Mouse (Mus musculus) lung, embryonic 16.5 days (tissue): ENCODE results near the gene Cbll1. TPM values are rescaled to one million over a fixed set of nuclear protein-coding genes. Genes with fewer than 3 reads are reported as not detected.
A peak's percentile ranks its signal among the peaks of the same experiment; 100 is the strongest.
"Not testable (repeated sequence)": the region's sequence is repeated elsewhere in the genome, so short reads cannot be mapped to it uniquely, and the experiment has no call there.

ENCODE experiments used
- ATAC-seq: fragments of 200-750 bp; cut with Nextera tagmentation; 2 replicates; pipeline ENCODE4 v1.8.0; 2017; ENCODE audit warnings: low read depth, mild to moderate bottlenecking, moderate library complexity
- H3K27ac ChIP-seq: fragments of 300-500 bp; sonication (generic); 2 replicates; pipeline ENCODE4 v1.5.1; 2014; ENCODE audit warnings: mild to moderate bottlenecking, control low read depth, low read length
- H3K27me3 ChIP-seq: fragments of 300-500 bp; sonication (generic); 2 replicates; pipeline ENCODE4 v1.6.1; 2014; ENCODE audit warnings: low read depth, low read length, mixed read lengths; ENCODE audit not compliant: control insufficient read depth, insufficient read depth
- H3K36me3 ChIP-seq: fragments of 300-500 bp; sonication (generic); 2 replicates; pipeline ENCODE4 v1.6.1; 2014; ENCODE audit warnings: low read length; ENCODE audit not compliant: control insufficient read depth, insufficient read depth
- H3K4me1 ChIP-seq: fragments of 300-500 bp; sonication (generic); replicated peaks from 2 replicates; pipeline ENCODE4 v1.6.1; 2014; ENCODE audit warnings: low read length, mixed read lengths; ENCODE audit not compliant: control insufficient read depth, insufficient read depth
- H3K4me2 ChIP-seq: fragments of 300-500 bp; sonication (generic); 2 replicates; pipeline ENCODE4 v1.6.1; 2014; ENCODE audit warnings: low read depth, low read length, control low read depth
- H3K4me3 ChIP-seq: fragments of 300-500 bp; sonication (generic); 2 replicates; pipeline ENCODE4 v1.5.1; 2014; ENCODE audit warnings: mild to moderate bottlenecking, low read length, control low read depth
- H3K9ac ChIP-seq: fragments of 300-500 bp; sonication (generic); 2 replicates; pipeline ENCODE4 v1.6.1; 2014; ENCODE audit warnings: low read length, control low read depth
- H3K9me3 ChIP-seq: fragments of 300-500 bp; sonication (generic); 2 replicates; pipeline ENCODE4 v1.6.1; 2016; ENCODE audit warnings: low read length; ENCODE audit not compliant: control insufficient read depth
- WGBS: fragments of 180-500 bp; shearing (Covaris S2); extraction: QIAGEN DNeasy Blood & Tissue Kit; methylation state at CpG from one replicate; pipeline ENCODE4 v1.1.7; 2014; 5-methylcytosine and 5-hydroxymethylcytosine counted together
- polyA plus RNA-seq: library from polyadenylated mRNA; unstranded; fragments of >200 nt; fragmentation: Nextera tagmentation; extraction: Ambion mirVana; gene quantifications from 2 replicates; pipeline ENCODE4 v1.2.1, GENCODE M21; 2015

Gene Cbll1
- polyA plus RNA-seq, 1 experiment from 2014 or later: 16.6 TPM

DNA sequence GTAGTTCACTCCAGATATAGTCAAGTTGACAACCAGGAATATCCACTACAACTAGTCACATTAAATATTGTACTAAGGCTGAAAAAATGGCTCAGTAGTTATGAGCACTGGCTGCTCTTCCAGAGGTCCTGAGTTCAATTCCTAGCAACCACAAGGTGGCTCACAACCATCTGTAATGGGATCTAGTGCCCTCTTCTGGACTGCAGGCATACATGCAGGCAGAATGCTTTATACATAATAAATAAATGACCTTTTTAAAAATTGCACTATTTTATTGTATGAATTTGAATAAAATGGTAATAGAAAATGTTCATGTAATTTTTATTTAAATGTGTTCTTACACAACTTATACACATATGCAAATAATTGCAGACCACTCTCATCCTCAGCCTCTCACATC, 3.8 kb upstream of the Cbll1 start:
- H3K4me1 ChIP-seq: peaks cover 8% of the 10 kb centered on the region
- no peaks in the 10 kb centered on the region for H3K9me3 ChIP-seq
- H3K4me2 ChIP-seq: no peak overlapping the region
- no peak overlapping the region for H3K4me3 ChIP-seq
- no peaks in the 10 kb centered on the region for H3K36me3 ChIP-seq
- no peak overlapping the region for H3K27ac ChIP-seq
- H3K27me3 ChIP-seq: no peaks in the 10 kb centered on the region
- no peak for ATAC-seq
- no peak overlapping the region for H3K9ac ChIP-seq

DNA sequence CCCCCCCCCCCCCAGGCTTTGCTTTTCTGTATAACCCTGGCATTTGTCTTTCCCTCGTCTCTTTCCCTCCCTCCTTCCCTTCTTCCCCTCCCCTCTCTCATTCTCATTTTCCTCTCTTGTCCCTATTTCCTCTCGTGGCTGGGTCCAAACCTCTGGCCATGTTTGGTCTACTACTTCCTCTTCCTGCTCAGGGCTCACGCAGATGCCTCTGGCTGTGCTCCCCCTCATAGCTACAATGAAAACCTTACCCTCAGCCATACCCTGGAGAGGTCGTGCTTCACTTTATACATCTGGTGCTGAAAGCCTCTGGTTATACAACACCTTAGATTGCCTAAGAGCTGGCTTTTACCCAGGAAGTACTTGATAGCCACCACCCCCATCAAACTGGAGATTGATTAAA, 1.9 kb upstream of the Cbll1 start:
- no peaks in the 10 kb centered on the region for H3K36me3 ChIP-seq
- WGBS: 30% methylated on average over 4 of the region's 4 CpGs
- no peaks in the 10 kb centered on the region for H3K9me3 ChIP-seq
- no peak overlapping the region for H3K4me3 ChIP-seq
- ATAC-seq: no peak
- peaks cover 12% of the 10 kb centered on the region for H3K4me1 ChIP-seq
- H3K27me3 ChIP-seq: no peaks in the 10 kb centered on the region
- no peak overlapping the region for H3K9ac ChIP-seq
- H3K4me2 ChIP-seq: no peak overlapping the region
- H3K27ac ChIP-seq: no peak overlapping the region

DNA sequence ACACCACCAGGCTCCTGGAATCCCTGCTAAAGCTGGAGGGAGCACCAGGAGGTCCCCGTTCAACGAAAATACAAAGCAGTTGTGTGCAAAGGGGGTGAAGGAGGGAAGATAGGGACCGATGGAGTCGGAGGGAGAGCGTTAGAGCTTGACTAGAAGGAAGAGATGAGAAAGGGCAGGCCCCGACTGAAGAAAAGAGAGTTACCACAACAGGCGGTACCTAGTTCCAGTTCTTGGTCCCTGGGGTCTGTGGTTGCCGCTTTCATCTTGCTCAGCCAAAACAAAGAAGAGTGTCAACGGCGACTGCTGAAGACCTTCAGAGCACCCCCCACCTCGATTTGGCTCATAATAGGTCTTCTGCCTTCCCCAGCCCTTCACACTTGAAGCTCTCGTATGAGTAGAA, 780 bp upstream of the Cbll1 start:
- H3K4me1 ChIP-seq: peaks cover 12% of the 10 kb centered on the region
- H3K27ac ChIP-seq: peak overlapping the region; percentile 10
- H3K36me3 ChIP-seq: no peaks in the 10 kb centered on the region
- 3% methylated on average over 12 of the region's 12 CpGs for WGBS
- no peak for ATAC-seq
- H3K4me2 ChIP-seq: peak overlapping the region; percentile 86
- no peaks in the 10 kb centered on the region for H3K27me3 ChIP-seq
- H3K9ac ChIP-seq: peak overlapping the region; percentile 93
- no peaks in the 10 kb centered on the region for H3K9me3 ChIP-seq
- H3K4me3 ChIP-seq: peak overlapping the region; percentile 95

DNA sequence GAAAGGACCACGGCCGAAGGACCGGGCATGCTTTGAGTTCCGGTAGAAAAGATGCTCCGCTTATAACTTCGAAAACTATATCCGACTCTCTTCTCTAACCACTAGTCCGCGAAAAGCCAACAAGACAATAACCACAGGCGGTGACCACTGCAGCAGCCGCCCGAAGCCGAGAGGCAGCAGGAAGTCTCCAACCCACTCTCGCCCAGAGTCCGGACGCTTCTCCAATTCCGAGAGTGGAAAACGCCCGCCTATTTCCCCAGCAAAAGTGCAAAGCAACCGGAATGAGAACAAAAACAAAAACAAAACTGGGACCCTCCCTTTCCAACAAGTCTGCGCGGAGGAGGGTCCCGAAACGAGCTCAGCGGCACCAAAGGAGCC, 491 bp downstream of the Cbll1 start:
- no peaks in the 10 kb centered on the region for H3K9me3 ChIP-seq
- peak overlapping the region; percentile 90 for H3K27ac ChIP-seq
- H3K9ac ChIP-seq: peak overlapping the region; percentile 93
- H3K4me3 ChIP-seq: peak overlapping the region; percentile 95
- H3K36me3 ChIP-seq: peaks cover 4% of the 10 kb centered on the region
- H3K27me3 ChIP-seq: no peaks in the 10 kb centered on the region
- WGBS: under 1% methylated on average over 25 of the region's 25 CpGs
- no peak for ATAC-seq
- peaks cover 12% of the 10 kb centered on the region for H3K4me1 ChIP-seq
- peak overlapping the region; percentile 89 for H3K4me2 ChIP-seq

DNA sequence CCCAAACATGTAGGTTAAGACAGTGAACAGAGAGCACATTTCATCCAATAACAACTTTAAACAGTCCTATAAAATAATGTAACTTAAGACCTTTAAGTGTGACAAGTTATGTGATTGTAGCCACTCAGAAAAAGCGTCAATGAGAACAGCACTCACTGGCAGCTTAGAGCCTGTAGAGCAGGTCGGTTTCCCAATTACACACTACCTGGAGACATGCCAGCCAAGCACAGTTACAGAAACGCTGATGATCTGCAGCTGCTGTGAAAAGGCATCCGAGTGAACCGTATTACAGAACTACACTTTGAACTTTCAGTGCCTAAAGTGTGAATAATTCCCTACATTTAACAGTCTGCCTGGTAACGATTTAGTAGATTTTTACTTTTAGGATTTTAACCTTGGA, 13.0 kb downstream of the Cbll1 start:
- no peak for ATAC-seq
- Histone ChIP-seq H3K9me3 (no peaks in the 10 kb centered on the region), H3K27ac (no peak overlapping the region), H3K4me3 (no peak overlapping the region), H3K4me2 (no peak overlapping the region), H3K36me3 (peaks cover 22% of the 10 kb centered on the region), H3K4me1 (no peaks in the 10 kb centered on the region), H3K9ac (no peak overlapping the region), H3K27me3 (no peaks in the 10 kb centered on the region)
- 59% methylated on average over 6 of the region's 6 CpGs for WGBS

DNA sequence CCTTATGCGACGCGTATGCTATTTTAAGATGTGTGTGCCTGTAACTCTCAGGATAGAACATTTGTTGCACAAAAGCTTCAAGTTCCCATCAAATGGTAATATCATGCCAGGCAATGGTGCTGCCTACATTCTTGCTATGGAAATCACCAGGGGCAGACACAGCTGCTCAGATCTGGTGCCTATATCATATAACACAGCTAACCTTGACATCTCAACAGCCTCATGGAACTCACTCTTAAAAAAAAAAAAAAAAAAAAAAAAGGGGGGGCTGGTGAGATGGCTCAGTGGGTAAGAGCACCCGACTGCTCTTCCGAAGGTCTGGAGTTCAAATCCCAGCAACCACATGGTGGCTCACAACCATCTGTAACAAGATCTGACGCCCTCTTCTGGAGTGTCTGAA, 21.2 kb downstream of the Cbll1 start:
- H3K27ac ChIP-seq, H3K4me1 ChIP-seq, H3K9me3 ChIP-seq, H3K9ac ChIP-seq, H3K27me3 ChIP-seq, H3K36me3 ChIP-seq, H3K4me2 ChIP-seq, ATAC-seq, H3K4me3 ChIP-seq: not testable (repeated sequence)
- WGBS: 89% methylated on average over 4 of the region's 6 CpGs

DNA sequence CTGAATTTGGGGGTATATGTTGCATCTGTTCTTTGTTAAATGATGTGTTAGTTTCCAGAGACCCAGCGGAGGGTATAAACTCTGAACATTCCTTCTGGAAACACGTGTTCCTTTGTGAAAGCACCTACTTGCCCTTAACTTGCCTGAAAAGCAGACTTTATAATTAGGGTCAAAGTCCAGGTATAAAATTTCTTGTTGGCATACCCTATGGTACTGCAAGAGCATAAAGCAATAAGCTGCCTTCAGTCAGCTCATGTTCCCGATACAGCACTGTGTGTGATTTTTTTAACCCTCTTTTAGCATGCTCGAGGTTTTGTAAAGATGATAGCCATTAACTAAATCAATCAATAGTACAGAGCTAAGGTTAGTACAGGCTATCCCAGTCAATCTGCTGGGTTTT, 36.8 kb downstream of the Cbll1 start:
- WGBS: 68% methylated on average over 4 of the region's 4 CpGs
- H3K9ac ChIP-seq: no peak overlapping the region
- no peak overlapping the region for H3K4me2 ChIP-seq
- H3K27me3 ChIP-seq: no peaks in the 10 kb centered on the region
- no peaks in the 10 kb centered on the region for H3K9me3 ChIP-seq
- H3K4me3 ChIP-seq: no peak overlapping the region
- no peak overlapping the region for H3K27ac ChIP-seq
- no peaks in the 10 kb centered on the region for H3K36me3 ChIP-seq
- ATAC-seq: no peak
- H3K4me1 ChIP-seq: no peaks in the 10 kb centered on the region; the same call in 1 of the 2 replicates

DNA sequence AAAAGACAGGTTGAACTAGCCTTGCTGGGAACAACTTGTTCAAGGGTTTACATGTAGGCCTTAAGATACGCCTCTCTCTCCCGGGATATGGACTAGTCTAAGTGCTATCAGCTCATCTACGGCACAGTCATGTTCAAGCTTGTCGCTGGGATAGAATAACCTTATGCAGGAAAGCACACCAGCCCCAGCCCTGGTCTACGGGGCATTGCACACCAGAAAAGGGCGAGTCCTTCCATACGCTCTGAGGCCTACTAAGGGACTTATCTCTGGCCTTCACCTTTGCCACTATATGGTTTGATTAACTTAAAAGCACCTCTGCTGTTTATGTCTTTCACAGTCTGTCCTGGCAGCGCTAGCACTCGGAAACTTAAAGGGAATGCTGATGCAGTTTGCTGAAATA, 38.0 kb downstream of the Cbll1 start:
- Histone ChIP-seq H3K27ac (no peak overlapping the region), H3K4me1 (no peaks in the 10 kb centered on the region; the same call in 1 of the 2 replicates), H3K4me2 (no peak overlapping the region), H3K9me3 (no peaks in the 10 kb centered on the region), H3K27me3 (no peaks in the 10 kb centered on the region), H3K9ac (no peak overlapping the region), H3K36me3 (no peaks in the 10 kb centered on the region), H3K4me3 (no peak overlapping the region)
- 85% methylated on average over 9 of the region's 9 CpGs for WGBS
- ATAC-seq: no peak

DNA sequence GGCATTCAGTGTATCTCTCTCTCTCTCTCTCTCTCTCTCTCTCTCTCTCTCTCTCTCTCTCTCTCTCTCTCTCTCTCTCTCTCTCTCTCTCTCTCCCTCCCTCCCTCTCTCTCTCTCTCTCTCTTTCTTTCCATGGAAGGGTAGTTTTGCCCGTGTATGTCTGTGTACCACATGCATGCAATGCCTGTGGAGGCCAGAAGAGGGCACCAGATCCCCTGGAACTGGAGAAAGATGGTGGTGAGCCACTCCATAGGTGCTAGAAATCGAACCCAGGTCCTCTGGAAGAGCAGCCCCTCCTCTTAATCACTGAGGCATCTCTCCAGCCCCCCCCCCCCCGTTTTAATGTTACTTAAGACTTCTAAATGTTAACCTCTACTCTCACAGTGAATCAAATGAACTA, 39.1 kb downstream of the Cbll1 start:
- H3K4me3 ChIP-seq, H3K4me2 ChIP-seq, ATAC-seq, H3K9me3 ChIP-seq, H3K36me3 ChIP-seq, H3K9ac ChIP-seq, H3K4me1 ChIP-seq, H3K27ac ChIP-seq, H3K27me3 ChIP-seq: not testable (repeated sequence)
- 35% methylated on average over 3 of the region's 3 CpGs for whole genome bisulfite sequencing

DNA sequence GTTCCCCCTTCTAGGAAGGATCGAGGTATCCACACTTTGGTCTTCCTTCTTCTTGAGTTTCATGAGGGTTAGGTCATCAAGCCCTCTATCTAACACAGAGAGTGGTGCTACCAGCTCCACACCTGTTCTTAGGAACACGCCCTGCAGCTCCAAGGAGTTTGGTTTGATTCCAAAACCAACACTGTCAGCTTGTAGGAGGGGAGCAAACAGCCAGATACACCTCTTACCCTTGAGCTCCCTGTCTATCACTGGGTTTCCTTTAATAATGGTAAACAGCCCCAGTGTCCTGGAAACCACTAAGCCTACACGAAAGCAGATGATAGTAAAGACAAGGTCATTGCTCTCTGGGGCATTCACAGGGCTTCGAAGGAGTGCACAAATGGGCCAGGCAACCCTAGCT, 40.9 kb downstream of the Cbll1 start:
- H3K36me3 ChIP-seq: no peaks in the 10 kb centered on the region
- 53% methylated on average over 4 of the region's 4 CpGs for WGBS
- H3K4me3 ChIP-seq: no peak overlapping the region
- H3K9ac ChIP-seq: no peak overlapping the region
- ATAC-seq: 0 out of 2 replicates have a peak, but pooled peaks have one; percentile 45
- no peaks in the 10 kb centered on the region for H3K27me3 ChIP-seq
- no peaks in the 10 kb centered on the region; the same call in 1 of the 2 replicates for H3K4me1 ChIP-seq
- H3K27ac ChIP-seq: no peak overlapping the region
- H3K4me2 ChIP-seq: no peak overlapping the region
- H3K9me3 ChIP-seq: no peaks in the 10 kb centered on the region
